ENCODE assay signal across 9 mouse cellular contexts in genomic region chr3:83789651-83790451, GRCm38 (mm10). TPM values are rescaled to one million over a fixed set of nuclear protein-coding genes. Genes with fewer than 3 reads are reported as not detected.
DNase-seq lines count a peak whose midpoint lies in the region; ATAC-seq lines count a peak whose summit lies in the region.
"Had no signal": no experiment of that assay in that cellular context is flagged by ENCODE, and none has a peak within 500 bp of the region (broad histone marks: within the 10 kb centered on the region; RNA-seq: fewer than 3 reads in every experiment).

No protein-coding gene starts in this region.

- no peaks in the 10 kb centered on the region for H3K4me1 ChIP-seq in forebrain, embryonic 15.5 days
- H3K4me1 ChIP-seq in limb, embryonic 11.5 days (ENCODE audit: control insufficient read depth, insufficient read depth, low read length) = peaks cover 6% of the 10 kb centered on the region
- peaks cover 11% of the 10 kb centered on the region for H3K4me1 ChIP-seq in neural tube, embryonic 12.5 days

- DNase-seq in cerebellum, postnatal 10 days = peak; percentile 39 to 41
- no peak for DNase-seq in cerebellum, adult 11 months
- peak; percentile 35 for DNase-seq in right cerebral cortex, postnatal 4 days
- no peak for DNase-seq in right cerebral cortex, adult 18-20 months
- DNase-seq in limb, embryonic 11.5 days (ENCODE audit: low spot score) = peak; percentile 71
- DNase-seq in spleen, postnatal 36 days (ENCODE audit: low spot score in 2 of 2) = no peak

- H3K9me3 ChIP-seq in forebrain, embryonic 15.5 days = no peaks in the 10 kb centered on the region
- no peaks in the 10 kb centered on the region for H3K9me3 ChIP-seq in limb, embryonic 11.5 days (ENCODE audit: control insufficient read depth, low read length)
- peaks cover 7% of the 10 kb centered on the region; the same call in 1 of the 2 replicates for H3K9me3 ChIP-seq in neural tube, embryonic 12.5 days
- H3K9me3 ChIP-seq: G1E had no signal

- no peaks in the 10 kb centered on the region for H3K36me3 ChIP-seq in forebrain, embryonic 15.5 days
- H3K36me3 ChIP-seq in limb, embryonic 11.5 days (ENCODE audit: control insufficient read depth, insufficient read depth, low read length) = no peaks in the 10 kb centered on the region
- no peaks in the 10 kb centered on the region for H3K36me3 ChIP-seq in neural tube, embryonic 12.5 days
- H3K36me3 ChIP-seq: G1E had no signal

- ATAC-seq in forebrain, embryonic 15.5 days (replicated peaks) = peak; percentile 74
- peak; percentile 72 for ATAC-seq in limb, embryonic 11.5 days (ENCODE audit: insufficient number of reproducible peaks, low FRiP score, low TSS enrichment, low read depth)
- peak; percentile 79 for ATAC-seq in neural tube, embryonic 12.5 days (ENCODE audit: low FRiP score, low read depth)

- H3K9ac ChIP-seq in forebrain, embryonic 15.5 days (replicated peaks) = peak overlapping the region; percentile 60
- H3K9ac ChIP-seq in limb, embryonic 11.5 days (ENCODE audit: low read length) = peak overlapping the region; percentile 78
- peak overlapping the region; percentile 72 for H3K9ac ChIP-seq in neural tube, embryonic 12.5 days

- H3K27me3 ChIP-seq in forebrain, embryonic 15.5 days = no peaks in the 10 kb centered on the region
- no peaks in the 10 kb centered on the region for H3K27me3 ChIP-seq in limb, embryonic 11.5 days (ENCODE audit: control insufficient read depth, insufficient read depth, low read length)
- H3K27me3 ChIP-seq in neural tube, embryonic 12.5 days (replicated peaks) = peaks cover 5% of the 10 kb centered on the region

- no peak overlapping the region for H3K27ac ChIP-seq in forebrain, embryonic 15.5 days (replicated peaks)
- H3K27ac ChIP-seq in limb, embryonic 11.5 days (replicated peaks; ENCODE audit: low read depth, low read length) = no peak overlapping the region
- no peak overlapping the region for H3K27ac ChIP-seq in neural tube, embryonic 12.5 days

- WGBS in forebrain, embryonic 15.5 days = 2% methylated on average over 44 of the region's 44 CpGs
- WGBS in limb, embryonic 11.5 days = 3% methylated on average over 43 of the region's 44 CpGs
- WGBS in neural tube, embryonic 12.5 days = 3% methylated on average over 44 of the region's 44 CpGs

- H3K4me2 ChIP-seq in forebrain, embryonic 15.5 days (replicated peaks) = peak overlapping the region; percentile 87
- peak overlapping the region; percentile 89 for H3K4me2 ChIP-seq in limb, embryonic 11.5 days (ENCODE audit: low read depth, severe bottlenecking)
- H3K4me2 ChIP-seq in neural tube, embryonic 12.5 days (replicated peaks) = peak overlapping the region; percentile 92

- H3K4me3 ChIP-seq in forebrain, embryonic 15.5 days = peak overlapping the region; percentile 52
- peak overlapping the region; percentile 61 for H3K4me3 ChIP-seq in limb, embryonic 11.5 days (ENCODE audit: low read depth, low read length)
- peak overlapping the region; percentile 60 for H3K4me3 ChIP-seq in neural tube, embryonic 12.5 days

RNA-seq across cellular contexts. Expression of gene Sfrp2, which starts 23.7 kb away (rescaled TPM):
- 39.4 and 40.1 TPM in 2 replicates for polyA plus RNA-seq in forebrain, embryonic 15.5 days (2015; fragmentation: Nextera tagmentation; extraction: Ambion mirVana)
- polyA plus RNA-seq in limb, embryonic 11.5 days (2014; fragmentation: Nextera tagmentation; extraction: Ambion mirVana) = 157 and 162 TPM in 2 replicates
- polyA plus RNA-seq in neural tube, embryonic 12.5 days (2016; fragmentation: Nextera tagmentation; extraction: Ambion mirVana) = 116 and 133 TPM in 2 replicates
- polyA plus RNA-seq: G1E had no signal

RNA-seq across cellular contexts. Expression of gene Tlr2, which starts 51.7 kb away (rescaled TPM):
- 0.95 and 0.99 TPM in 2 replicates for polyA plus RNA-seq in forebrain, embryonic 15.5 days (2015; fragmentation: Nextera tagmentation; extraction: Ambion mirVana)
- polyA plus RNA-seq in limb, embryonic 11.5 days (2014; fragmentation: Nextera tagmentation; extraction: Ambion mirVana) = 2.1 and 2.4 TPM in 2 replicates
- polyA plus RNA-seq in neural tube, embryonic 12.5 days (2016; fragmentation: Nextera tagmentation; extraction: Ambion mirVana) = 1.5 and 1.7 TPM in 2 replicates
- polyA plus RNA-seq: G1E had no signal

Comparison
In these comparisons a context has a peak if more than half of its experiments do, and no peak if none do; other contexts are left out.
1. DNase-seq: peak in cerebellum, postnatal 10 days (2 of 2), right cerebral cortex, postnatal 4 days (single experiment) and limb, embryonic 11.5 days (single experiment); none in cerebellum, adult 11 months (single experiment), right cerebral cortex, adult 18-20 months (single experiment) and spleen, postnatal 36 days (0 of 2).
2. Peak in every context shown above with its lines, with median percentiles within 50 percentile points of each other: ATAC-seq, H3K4me2 ChIP-seq, H3K4me3 ChIP-seq and H3K9ac ChIP-seq.